Mouse (Mus musculus): Measurements from ENCODE around the gene Gm28168. TPM values are rescaled to one million over a fixed set of nuclear protein-coding genes. Genes with fewer than 3 reads are reported as not detected.
"Not testable (repeated sequence)": the region's sequence is repeated elsewhere in the genome, so short reads cannot be mapped to it uniquely, and the experiment has no call there.

Gene Gm28168
- polyA plus RNA-seq (2012): not detected in 2 replicates

GRCm38 (mm10) chr1:117927715-117928114 lies at the start of gene Gm28168:
TSS of gene Gm28168 (plus strand) at chr1:117928015.
- not testable (repeated sequence) for TF ChIP-seq GATA1 (IDR thresholded peaks at IDR 0.05; ENCODE audit: low read length)

GRCm38 (mm10) chr1:117965639-117966038 lies 37.8 kb downstream of the Gm28168 start, which contains the start of gene Gm7145:
TSS of gene Gm7145 (plus strand) at chr1:117965939.
- no peak for TF ChIP-seq GATA1 (IDR thresholded peaks at IDR 0.05; ENCODE audit: low read length)

Other genes starting within 250 kb of the Gm28168 start
- not detected in 2 replicates for gene Gm28363, start 230.9 kb upstream of the Gm28168 start, polyA plus RNA-seq (2012)
- not detected in 2 replicates for gene B020011L13Rik, start 146.9 kb upstream of the Gm28168 start, polyA plus RNA-seq (2012)
- gene Gm28360, start 97.9 kb upstream of the Gm28168 start, polyA plus RNA-seq (2012): not detected in 2 replicates
- gene Gm7145, start 37.9 kb downstream of the Gm28168 start, polyA plus RNA-seq (2012): not detected in 2 replicates
- not detected in 2 replicates for gene Gm29106, start 248.5 kb downstream of the Gm28168 start, polyA plus RNA-seq (2012)

Measured in G1E-ER4 (cell line).